Mouse (Mus musculus) hindbrain, embryonic 10.5 days (tissue): ENCODE data around the gene Mgll. TPM values are rescaled to one million over a fixed set of nuclear protein-coding genes. Genes with fewer than 3 reads are reported as not detected.
A peak's percentile ranks its signal among the peaks of the same experiment; 100 is the strongest.

Experiments used
- DNase-seq: peaks from one replicate; pipeline ENCODE4 v3.0.0-alpha.2; 2017; ENCODE audit warnings: low spot score
- H3K27ac ChIP-seq: fragments of 300-500 bp; sonication (generic); 2 replicates; pipeline ENCODE4 v1.5.1; 2016; ENCODE audit warnings: mild to moderate bottlenecking, moderate library complexity
- H3K27me3 ChIP-seq: fragments of 300-500 bp; sonication (generic); 2 replicates; pipeline ENCODE4 v1.6.1; 2016; ENCODE audit warnings: mild to moderate bottlenecking; ENCODE audit not compliant: poor library complexity, insufficient read depth, severe bottlenecking
- H3K36me3 ChIP-seq: fragments of 300-500 bp; sonication (generic); 2 replicates; pipeline ENCODE4 v1.6.1; 2016; ENCODE audit warnings: mild to moderate bottlenecking, moderate library complexity
- H3K4me1 ChIP-seq: fragments of 300-500 bp; sonication (generic); replicated peaks from 2 replicates; pipeline ENCODE4 v1.6.1; 2016; ENCODE audit warnings: mild to moderate bottlenecking
- H3K4me3 ChIP-seq: fragments of 300-500 bp; sonication (generic); 2 replicates; pipeline ENCODE4 v1.5.1; 2016; ENCODE audit warnings: mild to moderate bottlenecking, moderate library complexity
- H3K9me3 ChIP-seq: fragments of 300-500 bp; sonication (generic); 2 replicates; pipeline ENCODE4 v1.6.1; 2016; ENCODE audit warnings: mild to moderate bottlenecking, moderate library complexity
- WGBS: fragments of 180-500 bp; shearing (Covaris S2); methylation state at CpG from one replicate; pipeline ENCODE4 v1.1.7; 2016; 5-methylcytosine and 5-hydroxymethylcytosine counted together
- polyA plus RNA-seq: library from polyadenylated mRNA; unstranded; fragments of >200 nt; fragmentation: Nextera tagmentation; extraction: Ambion mirVana; gene quantifications from 2 replicates; pipeline ENCODE4 v1.2.1, GENCODE M21; 2016

Gene Mgll
- polyA plus RNA-seq, 1 experiment from 2014 or later: 4.3 TPM

GRCm38 (mm10) chr6:88844901-88845565 lies 120.8 kb downstream of the Mgll start:
- peaks cover 40% of the 10 kb centered on the region for H3K36me3 ChIP-seq
- no peak for DNase-seq
- H3K27ac ChIP-seq: no peak overlapping the region
- H3K4me1 ChIP-seq: peaks cover 32% of the 10 kb centered on the region
- no peaks in the 10 kb centered on the region for H3K9me3 ChIP-seq
- H3K27me3 ChIP-seq: no peaks in the 10 kb centered on the region; the same call in 1 of the 2 replicates
- 90% methylated on average over 7 of the region's 7 CpGs for WGBS
- no peak overlapping the region for H3K4me3 ChIP-seq

- Histone ChIP-seq H3K36me3 (peaks cover 59% of the 10 kb centered on the region), H3K27me3 (no peaks in the 10 kb centered on the region; the same call in 1 of the 2 replicates), H3K27ac (no peak overlapping the region), H3K4me3 (no peak overlapping the region), H3K9me3 (no peaks in the 10 kb centered on the region), H3K4me1 (peaks cover 13% of the 10 kb centered on the region)
- no peak for DNase-seq
- WGBS: 80% methylated on average over 2 of the region's 2 CpGs
These were observed 123.4 kb downstream of the Mgll start for GRCm38 (mm10) chr6:88847571-88847970.

GRCm38 (mm10) chr6:88849270-88849669 lies 125.1 kb downstream of the Mgll start:
- Histone ChIP-seq H3K36me3 (peaks cover 65% of the 10 kb centered on the region), H3K9me3 (no peaks in the 10 kb centered on the region), H3K27ac (no peak overlapping the region)

GRCm38 (mm10) chr6:88850034-88850433 lies 125.8 kb downstream of the Mgll start:
- WGBS: 90% methylated on average over 7 of the region's 7 CpGs
- no peak for DNase-seq
- Histone ChIP-seq H3K27me3 (no peaks in the 10 kb centered on the region), H3K36me3 (peaks cover 68% of the 10 kb centered on the region), H3K4me1 (no peaks in the 10 kb centered on the region), H3K9me3 (no peaks in the 10 kb centered on the region), H3K4me3 (no peak overlapping the region), H3K27ac (no peak overlapping the region)

More at GRCm38 (mm10) chr6:88849270-88849669, 125.1 kb downstream of the Mgll start:
- no peaks in the 10 kb centered on the region for H3K4me1 ChIP-seq
- WGBS: 54% methylated on average over 4 of the region's 4 CpGs
- no peaks in the 10 kb centered on the region for H3K27me3 ChIP-seq
- no peak for DNase-seq
- no peak overlapping the region for H3K4me3 ChIP-seq

- peaks cover 56% of the 10 kb centered on the region for H3K36me3 ChIP-seq
- DNase-seq: no peak
- no peaks in the 10 kb centered on the region for H3K27me3 ChIP-seq
- no peak overlapping the region for H3K4me3 ChIP-seq
- 0 out of 2 replicates have a peak overlapping the region, but pooled peaks have one; percentile 13 for H3K27ac ChIP-seq
- no peaks in the 10 kb centered on the region for H3K9me3 ChIP-seq
- H3K4me1 ChIP-seq: 0 out of 2 replicates have a peak, but pooled peaks cover 3% of the 10 kb centered on the region
- WGBS: 83% methylated on average over 5 of the region's 5 CpGs
These were observed 130.3 kb downstream of the Mgll start for GRCm38 (mm10) chr6:88854509-88854908.

- Histone ChIP-seq H3K36me3 (peaks cover 63% of the 10 kb centered on the region), H3K27ac (no peak overlapping the region), H3K27me3 (no peaks in the 10 kb centered on the region), H3K4me3 (no peak overlapping the region), H3K4me1 (0 out of 2 replicates have a peak, but pooled peaks cover 3% of the 10 kb centered on the region), H3K9me3 (no peaks in the 10 kb centered on the region)
- DNase-seq: peak; percentile 39
- WGBS: 19% methylated on average over 5 of the region's 5 CpGs
These were observed 131.4 kb downstream of the Mgll start for GRCm38 (mm10) chr6:88855636-88856035.

- peaks cover 64% of the 10 kb centered on the region for H3K36me3 ChIP-seq
- 0 out of 2 replicates have a peak, but pooled peaks cover 3% of the 10 kb centered on the region for H3K4me1 ChIP-seq
- WGBS: 50% methylated on average over 9 of the region's 9 CpGs
- H3K27ac ChIP-seq: no peak overlapping the region
- no peaks in the 10 kb centered on the region for H3K27me3 ChIP-seq
- H3K4me3 ChIP-seq: no peak overlapping the region
- DNase-seq: no peak
- H3K9me3 ChIP-seq: peaks cover 7% of the 10 kb centered on the region
These were observed 133.0 kb downstream of the Mgll start for GRCm38 (mm10) chr6:88857249-88857648.

GRCm38 (mm10) chr6:88857830-88858229 lies 133.6 kb downstream of the Mgll start:
- no peak for DNase-seq
- Histone ChIP-seq H3K4me1 (0 out of 2 replicates have a peak, but pooled peaks cover 3% of the 10 kb centered on the region), H3K36me3 (peaks cover 64% of the 10 kb centered on the region), H3K4me3 (no peak overlapping the region), H3K27ac (no peak overlapping the region), H3K27me3 (no peaks in the 10 kb centered on the region), H3K9me3 (peaks cover 7% of the 10 kb centered on the region)
- 88% methylated on average over 6 of the region's 6 CpGs for WGBS

GRCm38 (mm10) chr6:88858341-88858740 lies 134.1 kb downstream of the Mgll start:
- Histone ChIP-seq H3K27ac (no peak overlapping the region), H3K4me3 (no peak overlapping the region), H3K9me3 (peaks cover 7% of the 10 kb centered on the region), H3K36me3 (peaks cover 66% of the 10 kb centered on the region), H3K4me1 (0 out of 2 replicates have a peak, but pooled peaks cover 3% of the 10 kb centered on the region), H3K27me3 (no peaks in the 10 kb centered on the region)
- DNase-seq: no peak
- 79% methylated on average over 7 of the region's 7 CpGs for WGBS

GRCm38 (mm10) chr6:88860914-88861313 lies 136.7 kb downstream of the Mgll start:
- 22% methylated on average over 2 of the region's 2 CpGs for WGBS
- Histone ChIP-seq H3K27me3 (no peaks in the 10 kb centered on the region), H3K9me3 (peaks cover 7% of the 10 kb centered on the region), H3K36me3 (peaks cover 68% of the 10 kb centered on the region), H3K4me1 (0 out of 2 replicates have a peak, but pooled peaks cover 3% of the 10 kb centered on the region), H3K4me3 (no peak overlapping the region), H3K27ac (no peak overlapping the region)
- peak; percentile 30 for DNase-seq

- no peak for DNase-seq
- H3K27ac ChIP-seq: no peak overlapping the region
- peaks cover 7% of the 10 kb centered on the region for H3K9me3 ChIP-seq
- peaks cover 45% of the 10 kb centered on the region for H3K36me3 ChIP-seq
- H3K4me3 ChIP-seq: no peak overlapping the region
- 0 out of 2 replicates have a peak, but pooled peaks cover 7% of the 10 kb centered on the region for H3K4me1 ChIP-seq
- H3K27me3 ChIP-seq: no peaks in the 10 kb centered on the region
- 84% methylated on average over 7 of the region's 7 CpGs for WGBS
These were observed 141.5 kb downstream of the Mgll start for GRCm38 (mm10) chr6:88865704-88866103.

- DNase-seq: no peak
- H3K9me3 ChIP-seq: no peaks in the 10 kb centered on the region
- H3K27me3 ChIP-seq: peaks cover 20% of the 10 kb centered on the region
- 89% methylated on average over 7 of the region's 7 CpGs for WGBS
- peaks cover 10% of the 10 kb centered on the region for H3K36me3 ChIP-seq
- no peak overlapping the region for H3K27ac ChIP-seq
- no peak overlapping the region for H3K4me3 ChIP-seq
- H3K4me1 ChIP-seq: peaks cover 36% of the 10 kb centered on the region
These were observed 145.2 kb downstream of the Mgll start for GRCm38 (mm10) chr6:88869459-88869858.

- Histone ChIP-seq H3K36me3 (0 out of 2 replicates have a peak, but pooled peaks cover 3% of the 10 kb centered on the region), H3K9me3 (0 out of 2 replicates have a peak, but pooled peaks cover 3% of the 10 kb centered on the region), H3K4me3 (no peak overlapping the region), H3K27me3 (peaks cover 29% of the 10 kb centered on the region), H3K27ac (no peak overlapping the region), H3K4me1 (peaks cover 43% of the 10 kb centered on the region)
- WGBS: 68% methylated on average over 4 of the region's 4 CpGs
- no peak for DNase-seq
These were observed 146.4 kb downstream of the Mgll start for GRCm38 (mm10) chr6:88870594-88870993.
